Mouse (Mus musculus) cerebellum, adult 8-10 months (tissue): Measurements from ENCODE around the gene Ect2l.
"Not testable (repeated sequence)": the region's sequence is repeated elsewhere in the genome, so short reads cannot be mapped to it uniquely, and the experiment has no call there.

Experiments used
- DNase-seq: peaks from one replicate; pipeline ENCODE4 v3.0.0; 2022

The Ect2l gene

GRCm38 (mm10) chr10:18189498-18189897, 21.2 kb downstream of the Ect2l start:
- DNase-seq = no peak

- DNase-seq = no peak
These were observed 22.1 kb downstream of the Ect2l start for GRCm38 (mm10) chr10:18188564-18188963.

GRCm38 (mm10) chr10:18182246-18182645, 28.4 kb downstream of the Ect2l start:
- no peak for DNase-seq

- no peak for DNase-seq
These were observed 33.4 kb downstream of the Ect2l start for GRCm38 (mm10) chr10:18177304-18177703.

DNA sequence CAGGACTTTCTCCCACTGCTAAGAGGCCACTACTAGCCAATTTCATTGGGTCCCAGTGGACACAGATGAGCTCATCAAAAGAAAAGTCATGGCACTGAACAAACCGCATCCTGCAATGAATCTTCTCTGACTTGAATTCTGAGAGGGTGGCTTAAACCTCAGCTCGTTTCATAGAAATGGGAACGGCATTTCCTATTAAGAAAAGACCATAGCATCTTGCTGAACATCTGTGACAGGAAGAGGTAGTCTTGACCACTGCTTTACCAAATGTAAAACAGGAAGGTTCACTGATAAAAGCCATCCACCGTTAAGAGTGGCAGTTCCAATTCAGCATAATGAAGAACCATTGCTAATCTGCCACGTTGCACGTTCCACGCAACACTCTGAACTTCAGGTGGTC, 34.0 kb downstream of the Ect2l start:
- DNase-seq = no peak

DNA sequence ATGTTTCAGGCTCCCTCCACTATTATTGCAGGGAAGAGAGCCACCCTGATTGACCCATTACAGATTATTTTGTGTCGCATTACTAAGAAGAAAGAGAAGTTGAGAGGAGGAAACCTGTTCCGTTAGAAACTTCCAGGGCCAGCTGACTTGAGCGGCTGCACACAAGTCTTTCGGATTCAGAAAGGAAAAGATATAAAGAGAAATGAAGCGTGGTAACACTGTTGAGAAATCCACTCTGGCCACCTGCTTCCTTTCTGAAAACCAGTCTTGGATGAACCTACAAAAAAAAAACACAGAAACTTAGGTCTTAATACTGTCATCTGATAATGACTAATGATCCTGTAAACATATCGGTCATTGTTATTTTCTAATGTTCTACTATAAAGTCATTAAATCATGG, 35.6 kb downstream of the Ect2l start:
- no peak for DNase-seq

DNA sequence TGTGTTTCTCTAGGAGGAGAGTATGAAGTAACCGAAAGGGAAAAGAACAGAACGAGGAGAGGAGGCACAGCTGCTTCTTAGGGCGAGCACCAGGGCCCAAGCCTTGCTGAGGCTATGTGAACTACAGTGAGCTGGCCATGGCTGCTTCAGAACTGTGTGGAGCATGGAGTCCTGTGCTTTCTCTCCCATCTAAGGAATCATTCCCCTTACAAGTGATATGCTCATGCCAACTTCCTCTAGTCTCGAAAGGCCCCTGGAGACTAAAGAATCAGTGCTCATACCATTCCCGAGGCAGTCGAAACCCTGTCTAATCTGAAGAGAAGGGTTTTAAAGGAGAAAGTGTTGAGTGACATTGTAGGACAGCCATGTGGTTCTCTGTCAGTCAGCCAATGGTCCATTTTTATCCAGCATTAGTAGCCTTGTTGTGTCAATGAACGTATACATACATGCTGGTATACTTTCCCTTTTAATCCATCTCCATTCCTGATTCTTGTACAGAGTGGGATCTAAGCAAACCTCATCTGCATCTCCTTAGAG, 48.2 kb downstream of the Ect2l start:
- no peak for DNase-seq

GRCm38 (mm10) chr10:18147224-18147623, 63.5 kb downstream of the Ect2l start:
- DNase-seq = no peak

DNA sequence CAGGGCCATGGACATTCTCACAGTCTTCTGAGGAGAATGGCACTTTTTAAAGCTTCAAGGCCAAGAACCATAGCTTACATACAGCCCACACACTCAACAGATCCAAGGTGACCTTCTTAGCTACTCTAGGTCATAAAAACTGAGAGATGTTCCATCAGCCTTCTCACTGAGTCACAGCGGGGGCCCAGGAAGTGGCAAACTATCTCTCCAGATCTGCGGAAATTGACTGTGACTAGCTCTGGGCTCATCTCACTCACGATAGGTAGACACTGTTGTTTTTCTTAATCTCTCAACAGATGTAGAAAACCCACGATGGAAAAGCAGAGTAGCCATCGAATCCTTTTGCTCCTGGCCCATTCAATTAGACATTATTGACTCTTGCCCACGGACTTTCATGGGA, 68.5 kb downstream of the Ect2l start:
- no peak for DNase-seq

DNA sequence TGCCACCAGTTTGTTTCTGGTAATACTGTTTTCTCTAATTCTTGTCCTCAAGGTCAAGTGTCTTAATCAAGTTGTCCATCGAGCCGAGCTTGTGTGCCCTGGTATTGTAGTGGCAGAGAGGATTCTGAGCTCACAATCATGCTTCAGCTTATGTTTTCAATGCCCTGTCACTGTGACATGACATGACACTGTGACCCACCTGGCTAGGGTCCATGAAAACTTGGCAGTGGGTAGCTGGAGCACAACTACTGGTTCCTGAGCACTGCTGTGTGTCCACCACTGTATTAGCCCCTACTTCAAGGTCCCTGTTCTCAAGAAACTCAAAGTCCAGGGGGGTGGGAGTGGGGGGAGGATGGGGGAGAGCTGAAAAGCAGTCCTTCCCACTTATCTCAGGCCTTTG, 69.3 kb downstream of the Ect2l start:
- no peak for DNase-seq

DNA sequence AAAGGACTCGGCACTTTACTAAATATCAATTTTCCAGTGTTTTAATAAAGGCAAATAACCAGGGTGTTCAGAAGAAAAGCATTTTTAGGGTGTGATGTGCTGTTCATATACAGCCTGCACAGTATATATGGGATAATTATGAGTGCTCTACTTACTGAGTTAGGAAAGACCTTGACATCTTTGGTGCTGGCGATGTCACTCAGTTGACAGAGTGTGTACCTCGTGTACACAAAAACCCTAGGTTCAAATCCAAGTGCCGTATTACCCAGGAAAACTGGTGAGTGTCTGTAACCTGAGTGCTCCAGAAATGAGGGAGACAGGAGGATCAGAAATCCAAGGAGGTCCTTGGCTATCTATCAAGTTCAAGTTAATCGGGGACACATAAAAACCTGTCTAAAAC, 71.1 kb downstream of the Ect2l start:
- DNase-seq = no peak

GRCm38 (mm10) chr10:18138853-18139503, 71.7 kb downstream of the Ect2l start:
- not testable (repeated sequence) for DNase-seq

DNA sequence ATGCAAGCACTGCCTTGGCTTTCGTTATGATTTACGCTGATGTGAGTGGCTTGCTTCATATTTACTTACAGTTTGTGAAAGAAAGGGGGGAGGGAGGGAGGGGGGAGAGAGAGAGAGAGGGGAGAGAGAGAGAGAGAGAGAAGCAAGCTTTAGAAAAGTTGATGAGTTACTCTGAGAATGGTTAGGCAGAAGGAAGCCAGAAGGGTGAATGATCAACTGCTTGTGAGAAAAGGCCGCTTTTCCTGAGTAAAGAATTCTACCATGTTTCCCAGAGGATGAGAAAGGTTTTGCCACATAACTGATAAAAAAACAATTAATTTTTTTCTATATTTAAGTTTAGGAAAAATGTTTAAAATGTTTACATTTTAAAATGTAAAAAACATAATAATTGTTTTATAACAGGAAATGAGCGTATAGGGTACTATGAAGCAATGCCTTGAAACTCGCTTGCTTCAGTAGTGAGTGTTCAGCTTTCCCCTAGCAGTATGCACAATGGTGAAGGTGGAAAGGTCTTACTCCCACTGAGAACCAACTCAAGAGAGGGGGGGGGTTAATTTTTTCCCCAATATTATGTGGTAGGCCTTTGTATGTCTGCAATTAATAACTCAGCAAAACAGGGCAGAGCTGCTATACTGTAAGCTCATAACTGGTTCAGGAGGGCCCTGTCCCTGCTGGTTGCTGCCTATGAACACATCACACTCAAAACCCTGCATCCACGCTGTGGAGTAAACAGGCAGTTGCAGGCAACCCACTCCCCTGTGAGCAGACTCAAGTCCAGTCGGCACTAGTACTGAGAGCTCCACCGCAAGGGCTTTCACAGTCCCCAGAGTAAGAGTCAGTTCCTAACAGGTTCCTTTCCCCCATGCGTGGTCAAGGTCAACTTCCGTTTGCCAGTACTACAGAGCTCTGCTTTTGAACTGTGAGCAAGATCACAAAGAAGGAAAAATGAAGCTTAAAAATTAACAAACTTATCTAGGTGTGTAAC, 78.7 kb downstream of the Ect2l start:
- no peak for DNase-seq

DNA sequence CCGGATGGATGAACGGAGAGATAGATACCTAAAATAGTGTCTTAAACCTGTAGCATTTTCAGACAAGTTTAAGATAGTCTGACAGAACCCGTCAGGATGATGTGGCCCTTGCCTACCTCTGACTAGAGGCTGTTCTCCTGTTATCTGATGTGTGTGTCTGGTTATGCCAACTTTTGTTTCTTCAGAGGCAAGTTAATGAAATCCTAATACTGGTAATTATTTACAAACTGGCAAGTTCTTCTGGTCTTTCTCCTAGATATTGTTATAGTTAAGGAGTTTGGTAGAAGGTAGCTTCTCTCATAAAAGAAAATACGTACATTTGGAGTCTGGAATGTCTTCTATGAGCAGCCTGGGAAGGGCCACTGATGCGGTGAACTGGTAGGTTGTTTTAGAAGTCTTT, 80.4 kb downstream of the Ect2l start:
- no peak for DNase-seq

- no peak for DNase-seq
These were observed 92.4 kb downstream of the Ect2l start for GRCm38 (mm10) chr10:18118336-18118735.

GRCm38 (mm10) chr10:18113473-18114093, 97.1 kb downstream of the Ect2l start:
- DNase-seq = no peak

GRCm38 (mm10) chr10:18110940-18111339, 99.8 kb downstream of the Ect2l start:
- DNase-seq = no peak

GRCm38 (mm10) chr10:18107471-18107870, 103.2 kb downstream of the Ect2l start:
- no peak for DNase-seq

DNA sequence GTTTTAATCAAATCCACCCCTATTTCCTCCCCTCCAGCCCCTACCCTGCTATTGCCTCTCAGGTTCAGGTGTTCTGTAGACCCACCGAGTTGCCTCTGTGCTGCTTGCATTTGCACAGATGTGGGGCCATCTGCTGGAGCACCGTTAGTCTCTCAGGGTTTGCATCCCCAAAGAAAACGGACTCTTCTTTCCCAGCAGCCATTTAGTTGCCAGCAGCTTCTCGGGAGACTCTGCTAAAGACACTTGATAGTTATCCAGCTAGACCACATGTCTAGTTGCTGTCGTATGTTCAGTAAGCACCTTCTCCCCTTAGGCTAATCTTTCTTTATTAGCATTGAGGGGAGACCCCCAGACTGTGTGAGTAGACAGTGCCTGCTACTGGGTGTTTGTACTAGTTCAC, 108.5 kb downstream of the Ect2l start:
- DNase-seq = no peak

- no peak for DNase-seq
These were observed 120.0 kb downstream of the Ect2l start for GRCm38 (mm10) chr10:18090691-18091090.

DNA sequence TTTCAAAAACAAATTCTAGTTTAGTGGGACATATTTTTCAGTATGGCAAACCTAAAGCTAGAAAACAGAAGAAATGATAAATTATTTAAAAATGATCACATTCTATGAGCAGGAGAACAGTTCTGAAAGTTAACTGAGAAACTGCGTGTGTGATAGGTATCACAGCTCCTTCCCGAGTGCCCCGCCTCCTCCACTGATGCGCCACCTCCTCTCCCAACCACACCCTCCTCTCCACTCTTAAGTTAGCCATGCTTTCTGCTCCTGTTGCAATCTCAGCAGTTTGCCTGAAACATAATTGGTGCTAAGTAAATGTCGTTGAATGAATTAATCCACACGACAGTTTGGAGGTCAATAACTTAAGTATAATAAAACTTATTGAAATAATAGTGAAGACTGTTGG, 127.9 kb downstream of the Ect2l start:
- no peak for DNase-seq

DNA sequence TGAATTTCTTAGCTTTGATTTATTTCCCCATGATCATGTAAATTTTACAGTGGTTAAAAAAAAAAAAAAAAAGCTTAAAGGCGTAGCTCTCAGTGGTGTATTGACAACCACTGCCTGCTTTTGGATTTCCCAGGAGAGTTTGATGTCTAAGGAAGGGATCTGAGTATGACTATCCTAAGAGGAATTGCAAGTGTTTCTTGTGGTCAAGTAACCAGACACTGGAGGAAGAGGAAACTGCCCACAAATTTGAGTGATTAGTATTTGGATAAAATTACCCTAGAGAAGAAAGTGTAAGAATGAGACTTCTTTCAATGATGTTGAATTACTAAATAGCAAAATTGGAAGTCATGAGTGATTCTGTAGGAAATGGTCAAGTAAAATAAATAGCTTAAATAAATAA, 129.2 kb downstream of the Ect2l start:
- no peak for DNase-seq
